Mouse (Mus musculus) heart, postnatal 0 days (tissue): ENCODE data around the gene Pank3. TPM values are rescaled to one million over a fixed set of nuclear protein-coding genes. Genes with fewer than 3 reads are reported as not detected.

ENCODE experiments used
- ATAC-seq: fragments of 200-750 bp; cut with Nextera tagmentation; 2 replicates; pipeline ENCODE4 v1.8.0; 2017; ENCODE audit warnings: low read depth, moderate number of reproducible peaks, moderate library complexity; ENCODE audit not compliant: insufficient read depth
- DNase-seq: peaks from one replicate; pipeline ENCODE4 v3.0.0-alpha.2; 2016; ENCODE audit warnings: low spot score
- H3K27ac ChIP-seq: fragments of 300-500 bp; sonication (generic); 2 replicates; pipeline ENCODE4 v1.5.1; 2014; ENCODE audit warnings: low read depth, mild to moderate bottlenecking
- H3K27me3 ChIP-seq: fragments of 300-500 bp; sonication (generic); 2 replicates; pipeline ENCODE4 v1.6.1; 2014; ENCODE audit warnings: low read length, mixed read lengths; ENCODE audit not compliant: control insufficient read depth, insufficient read depth
- H3K36me3 ChIP-seq: fragments of 300-500 bp; sonication (generic); replicated peaks from 2 replicates; pipeline ENCODE4 v1.6.1; 2014; ENCODE audit warnings: low read length, mixed read lengths; ENCODE audit not compliant: control insufficient read depth, insufficient read depth
- H3K4me1 ChIP-seq: fragments of 300-500 bp; sonication (generic); 2 replicates; pipeline ENCODE4 v1.6.1; 2014; ENCODE audit warnings: antibody characterized with exemption; ENCODE audit not compliant: control insufficient read depth, insufficient read depth
- H3K4me2 ChIP-seq: fragments of 300-500 bp; sonication (generic); 2 replicates; pipeline ENCODE4 v1.6.1; 2014; ENCODE audit warnings: low read depth, mild to moderate bottlenecking, low read length, moderate library complexity
- H3K4me3 ChIP-seq: fragments of 300-500 bp; sonication (generic); 2 replicates; pipeline ENCODE4 v1.5.1; 2014; ENCODE audit warnings: low read depth, low read length
- H3K9ac ChIP-seq: fragments of 300-500 bp; sonication (generic); replicated peaks from 2 replicates; pipeline ENCODE4 v1.6.1; 2014; ENCODE audit warnings: low read depth, low read length, mixed read lengths
- H3K9me3 ChIP-seq: fragments of 300-500 bp; sonication (generic); replicated peaks from 2 replicates; pipeline ENCODE4 v1.6.1; 2016; ENCODE audit warnings: low read length; ENCODE audit not compliant: control insufficient read depth
- CTCF ChIP-seq: IDR thresholded peaks from 2 replicates; pipeline ENCODE4 v1.5.1; 2016; ENCODE audit warnings: antibody characterized with exemption, control low read depth, low read depth
- EP300 ChIP-seq: IDR thresholded peaks from 2 replicates; pipeline ENCODE4 v1.6.1; 2016; ENCODE audit warnings: antibody characterized with exemption, low read depth
- WGBS: fragments of 180-500 bp; shearing (Covaris S2); extraction: QIAGEN DNeasy Blood & Tissue Kit; methylation state at CpG from one replicate; pipeline ENCODE4 v1.1.7; 2014; 5-methylcytosine and 5-hydroxymethylcytosine counted together
- polyA plus RNA-seq: library from polyadenylated mRNA; unstranded; fragments of >200 nt; fragmentation: Nextera tagmentation; extraction: Ambion mirVana; gene quantifications from 2 replicates; pipeline ENCODE4 v1.2.1, GENCODE M21; 2015
- total RNA-seq: library from RNA; depleted of rRNA; stranded (reverse); fragments of >200 nt; gene quantifications from 2 replicates; pipeline ENCODE4 v1.2.3, GENCODE M21; 2014; ENCODE audit warnings: low replicate concordance

Gene Pank3
- total and polyA plus RNA-seq, 2 experiments from 2014 or later = 6.3 to 28.6 TPM

DNA sequence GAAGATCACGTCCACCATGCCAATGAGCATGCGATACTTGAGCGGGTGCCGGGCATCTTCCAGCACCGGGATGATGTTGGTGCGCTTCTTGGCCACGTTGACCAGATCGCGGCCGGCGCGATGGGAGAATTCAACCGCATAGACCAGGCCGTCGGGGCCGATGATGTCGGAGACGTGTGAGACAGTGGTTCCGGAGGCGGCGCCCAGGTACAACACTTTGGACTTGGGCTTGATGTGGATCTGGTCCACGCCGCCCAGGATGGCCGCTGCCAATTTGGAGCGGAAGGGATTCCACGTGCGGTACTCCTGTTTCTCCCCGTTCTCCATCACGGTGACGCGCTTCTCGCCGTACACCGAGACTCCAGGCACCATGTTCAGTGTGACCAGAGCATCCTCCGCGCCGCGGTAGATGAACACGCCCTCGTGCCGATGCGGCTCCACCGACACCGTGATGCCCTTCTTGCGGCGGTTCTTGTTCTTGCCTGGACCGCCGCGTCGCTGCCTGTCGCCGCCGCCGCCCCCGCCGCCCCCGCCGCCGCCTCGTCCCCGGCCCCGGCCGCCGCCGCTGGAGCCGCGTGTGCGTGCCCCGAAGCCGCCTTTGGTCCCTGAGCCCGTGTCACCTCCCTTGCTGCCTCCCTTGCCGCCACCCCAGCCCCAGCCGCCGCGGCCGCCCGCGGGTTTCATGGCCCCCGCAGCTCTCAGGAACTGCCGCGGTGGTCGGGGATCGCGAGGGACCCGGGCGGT is 28.6 kb downstream of the Pank3 start:
- H3K4me3 ChIP-seq = peak overlapping the region; percentile 18
- TF ChIP-seq EP300 (no peak), CTCF (no peak)
- ATAC-seq (no peak), DNase-seq (no peak)
- 5% methylated on average over 86 of the region's 86 CpGs for WGBS
- H3K9ac ChIP-seq = no peak overlapping the region
- H3K4me2 ChIP-seq = peak overlapping the region; percentile 43; the same call in 1 of the 2 replicates
- peaks cover 49% of the 10 kb centered on the region for H3K27me3 ChIP-seq
- H3K27ac ChIP-seq = no peak overlapping the region
- no peaks in the 10 kb centered on the region for H3K9me3 ChIP-seq
- H3K36me3 ChIP-seq = no peaks in the 10 kb centered on the region
- no peaks in the 10 kb centered on the region for H3K4me1 ChIP-seq

DNA sequence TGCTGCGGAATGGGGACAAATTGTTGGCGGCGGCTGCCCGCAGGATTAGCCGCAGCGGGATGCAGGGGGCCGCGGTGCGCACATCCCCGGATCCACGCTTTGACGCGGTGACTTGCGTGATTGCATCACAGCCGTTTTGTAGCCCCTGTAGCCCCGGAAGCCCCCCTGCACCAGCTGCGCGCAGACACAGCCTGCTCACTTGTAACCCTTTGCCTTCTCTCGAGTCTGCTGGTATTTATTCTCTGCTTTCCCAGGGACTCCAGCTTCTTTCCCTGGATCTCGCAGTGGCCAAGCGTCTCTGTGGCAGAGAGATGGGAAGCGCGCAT is 29.2 kb downstream of the Pank3 start:
- H3K9ac ChIP-seq = no peak overlapping the region
- H3K9me3 ChIP-seq = no peaks in the 10 kb centered on the region
- DNase-seq = no peak
- H3K4me1 ChIP-seq = no peaks in the 10 kb centered on the region
- TF ChIP-seq EP300 = no peak
- no peak for TF ChIP-seq CTCF
- ATAC-seq = no peak
- peaks cover 49% of the 10 kb centered on the region for H3K27me3 ChIP-seq
- WGBS = 6% methylated on average over 23 of the region's 23 CpGs
- H3K27ac ChIP-seq = no peak overlapping the region
- H3K4me3 ChIP-seq = peak overlapping the region; percentile 18
- H3K4me2 ChIP-seq = peak overlapping the region; percentile 43; the same call in 1 of the 2 replicates
- H3K36me3 ChIP-seq = no peaks in the 10 kb centered on the region

DNA sequence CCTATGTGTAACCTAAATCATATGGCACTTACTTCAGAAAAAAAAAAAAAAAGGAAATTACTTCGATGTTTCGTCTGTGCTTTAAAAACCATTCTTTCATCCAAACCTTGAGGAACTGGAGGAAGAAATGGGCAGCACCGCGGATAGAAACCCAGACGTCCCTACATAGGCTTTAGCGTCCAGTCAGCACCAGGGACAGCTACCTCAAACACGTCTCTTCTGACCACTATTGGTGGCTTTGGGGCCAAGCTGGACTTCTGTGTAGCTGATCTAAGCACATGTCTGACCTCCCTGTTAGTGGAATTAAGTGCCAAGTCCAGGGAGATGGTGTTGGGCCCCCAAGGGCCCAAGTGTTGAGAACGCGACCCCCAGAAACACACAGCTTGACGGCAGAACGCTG is 29.6 kb downstream of the Pank3 start, which contains the start of gene Fbll1:
Fbll1 (minus strand) TSS at position 11 of the 400 bp plus-strand sequence.
- Histone ChIP-seq H3K4me2 (peak within 1 kb of the TSS; percentile 43; the same call in 1 of the 2 replicates), H3K9ac (no peak within 1 kb of the TSS), H3K27me3 (peaks cover 49% of the 10 kb centered on the region), H3K4me3 (peak within 1 kb of the TSS; percentile 18), H3K27ac (no peak within 1 kb of the TSS), H3K36me3 (no peaks in the 10 kb centered on the region), H3K4me1 (no peaks in the 10 kb centered on the region), H3K9me3 (no peaks in the 10 kb centered on the region)
- no peak; the same call in 1 of the 2 replicates for ATAC-seq
- DNase-seq = peak; percentile 39
- 17% methylated on average over 11 of the region's 11 CpGs for WGBS
- TF ChIP-seq CTCF (no peak), EP300 (no peak)

DNA sequence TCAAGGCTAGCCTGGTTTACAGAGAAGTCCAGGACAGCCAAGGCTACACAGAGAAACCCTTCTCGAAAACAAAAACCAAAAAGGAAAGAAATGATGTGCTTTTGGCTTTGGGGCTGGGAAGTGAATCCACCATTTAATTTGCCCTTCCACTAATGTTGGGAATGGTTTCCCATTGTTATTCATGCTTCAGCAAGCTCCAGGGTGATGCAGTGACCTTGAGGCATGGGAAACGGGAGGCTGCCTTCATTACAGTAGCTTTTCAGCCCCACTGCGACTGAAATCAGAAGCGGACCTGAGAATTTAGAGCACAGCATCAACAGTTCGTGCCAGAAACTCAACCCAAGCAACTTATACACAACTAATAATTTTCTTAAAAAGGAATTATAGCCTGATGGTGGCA is 32.0 kb downstream of the Pank3 start:
- H3K27me3 ChIP-seq = peaks cover 39% of the 10 kb centered on the region
- no peak for TF ChIP-seq EP300
- no peak for TF ChIP-seq CTCF
- DNase-seq = no peak
- no peak overlapping the region for H3K27ac ChIP-seq
- H3K9me3 ChIP-seq = no peaks in the 10 kb centered on the region
- ATAC-seq = no peak
- no peaks in the 10 kb centered on the region for H3K36me3 ChIP-seq
- no peak overlapping the region for H3K4me2 ChIP-seq
- no peaks in the 10 kb centered on the region for H3K4me1 ChIP-seq
- 76% methylated on average over 5 of the region's 5 CpGs for WGBS
- H3K9ac ChIP-seq = no peak overlapping the region
- H3K4me3 ChIP-seq = no peak overlapping the region

DNA sequence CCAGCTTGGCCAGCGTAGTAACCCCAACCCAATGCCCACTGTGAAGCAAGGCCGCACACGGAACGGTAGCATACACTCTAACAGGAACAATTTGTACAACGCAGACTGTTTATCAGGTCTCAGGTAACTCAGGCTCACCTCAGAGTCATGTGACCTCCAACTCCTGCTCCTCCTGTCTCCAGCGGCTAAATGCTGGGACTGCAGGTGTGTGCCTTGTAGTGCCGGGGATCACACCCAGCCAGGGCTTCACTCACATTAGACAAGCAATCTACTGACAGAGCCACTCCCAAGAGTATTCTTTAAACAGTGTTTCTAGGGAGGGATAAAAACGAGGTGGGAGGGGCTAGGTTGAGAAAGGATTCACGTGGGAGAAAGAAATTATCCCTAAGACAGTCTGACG is 42.2 kb downstream of the Pank3 start:
- Histone ChIP-seq H3K27me3 (no peaks in the 10 kb centered on the region), H3K4me2 (no peak overlapping the region), H3K9ac (no peak overlapping the region), H3K4me3 (no peak overlapping the region), H3K4me1 (no peaks in the 10 kb centered on the region), H3K9me3 (no peaks in the 10 kb centered on the region), H3K36me3 (peaks cover 97% of the 10 kb centered on the region), H3K27ac (no peak overlapping the region)
- 85% methylated on average over 10 of the region's 10 CpGs for WGBS
- ATAC-seq (no peak), DNase-seq (no peak)
- TF ChIP-seq CTCF (no peak), EP300 (no peak)

DNA sequence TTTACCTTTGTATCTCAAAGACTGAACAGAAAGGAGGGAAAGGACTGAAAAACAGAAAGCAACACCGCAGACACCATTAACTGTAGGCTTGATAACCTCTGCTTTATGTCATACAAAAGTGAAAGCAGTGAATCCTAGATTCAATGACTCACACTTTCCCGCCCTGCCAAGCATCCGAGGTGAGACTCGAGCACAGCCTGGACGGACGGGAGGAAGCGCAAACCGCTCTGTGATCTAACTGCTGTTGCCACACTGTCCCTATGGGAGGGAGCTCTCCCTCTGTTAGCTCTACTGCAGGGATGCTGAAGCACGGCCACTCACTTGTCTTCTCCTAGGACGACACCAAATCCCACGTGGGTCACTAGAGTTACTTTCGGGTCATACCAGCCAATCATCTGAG is 47.0 kb downstream of the Pank3 start:
- Histone ChIP-seq H3K36me3 (peaks cover 97% of the 10 kb centered on the region), H3K4me1 (no peaks in the 10 kb centered on the region), H3K9ac (no peak overlapping the region), H3K4me3 (no peak overlapping the region), H3K4me2 (no peak overlapping the region), H3K9me3 (no peaks in the 10 kb centered on the region), H3K27me3 (no peaks in the 10 kb centered on the region), H3K27ac (no peak overlapping the region)
- no peak for DNase-seq
- 80% methylated on average over 12 of the region's 12 CpGs for whole genome bisulfite sequencing
- ATAC-seq = no peak
- no peak for TF ChIP-seq CTCF
- TF ChIP-seq EP300 = no peak
